Mouse (Mus musculus): ENCODE measurements around the gene Cacna2d4.

- no peak for TF ChIP-seq GATA1 (IDR thresholded peaks at IDR 0.05; ENCODE audit: low read length)
- no peak for TF ChIP-seq TAL1 (IDR thresholded peaks at IDR 0.05; ENCODE audit: low read length)
Observed at GRCm38 (mm10) chr6:119301310-119301709, 65.0 kb downstream of the Cacna2d4 start.
